Mouse (Mus musculus): Measurements from ENCODE around the gene Pld6.
"Not testable (repeated sequence)": the region's sequence is repeated elsewhere in the genome, so short reads cannot be mapped to it uniquely, and the experiment has no call there.

Gene Pld6

GRCm38 (mm10) chr11:59746614-59747013, 40.8 kb downstream of the Pld6 start:
- DNase-seq (ENCODE audit: low read depth in 1 of 2, low spot score in 2 of 2), result no peak

GRCm38 (mm10) chr11:59745851-59746250, 41.6 kb downstream of the Pld6 start:
- no peak for DNase-seq (ENCODE audit: low read depth in 1 of 2, low spot score in 2 of 2)

GRCm38 (mm10) chr11:59744374-59744773, 43.1 kb downstream of the Pld6 start:
- DNase-seq (ENCODE audit: low read depth in 1 of 2, low spot score in 2 of 2), result no peak

- no peak for DNase-seq (ENCODE audit: low read depth in 1 of 2, low spot score in 2 of 2)
Measured at GRCm38 (mm10) chr11:59743712-59744111, 43.7 kb downstream of the Pld6 start.

- DNase-seq (ENCODE audit: low read depth in 1 of 2, low spot score in 2 of 2), result no peak
Measured at GRCm38 (mm10) chr11:59743307-59743706, 44.1 kb downstream of the Pld6 start.

- no peak for DNase-seq (ENCODE audit: low read depth in 1 of 2, low spot score in 2 of 2)
Measured at GRCm38 (mm10) chr11:59741915-59742314, 45.5 kb downstream of the Pld6 start.

GRCm38 (mm10) chr11:59739996-59740395, 47.4 kb downstream of the Pld6 start:
- no peak for DNase-seq (ENCODE audit: low read depth in 1 of 2, low spot score in 2 of 2)

GRCm38 (mm10) chr11:59737250-59737649, 50.2 kb downstream of the Pld6 start:
- DNase-seq (ENCODE audit: low read depth in 1 of 2, low spot score in 2 of 2), result no peak

- not testable (repeated sequence) for DNase-seq (ENCODE audit: low read depth in 1 of 2, low spot score in 2 of 2)
Measured at GRCm38 (mm10) chr11:59735938-59736337, 51.5 kb downstream of the Pld6 start.

- no peak for DNase-seq (ENCODE audit: low read depth in 1 of 2, low spot score in 2 of 2)
Measured at GRCm38 (mm10) chr11:59734335-59734734, 53.1 kb downstream of the Pld6 start.

Measured in monocyte, adult 2 months (primary cell).